Mouse (Mus musculus) brain, embryonic 14.5 days (tissue): ENCODE results near the gene Amer2.

ENCODE experiments used
- CTCF ChIP-seq: fragments of 200-500 bp; IDR thresholded peaks from 2 replicates; pipeline ENCODE4 v1.5.1; 2012; ENCODE audit warnings: inconsistent platforms, mild to moderate bottlenecking, moderate library complexity, borderline replicate concordance; ENCODE audit not compliant: insufficient read depth, insufficient read length; ENCODE audit errors: extremely low read depth
- POLR2A ChIP-seq: fragments of 200-500 bp; IDR thresholded peaks from 2 replicates; pipeline ENCODE4 v1.6.1; 2012; ENCODE audit warnings: mild to moderate bottlenecking, inconsistent platforms, borderline replicate concordance; ENCODE audit not compliant: poor library complexity, insufficient read depth, insufficient read length, severe bottlenecking; ENCODE audit errors: extremely low read depth

- TF ChIP-seq CTCF (no peak), POLR2A (no peak)
Observed at GRCm38 (mm10) chr14:60407319-60407718, 34.3 kb downstream of the Amer2 start.
